Mouse (Mus musculus): ENCODE data around the gene Rpl36al.

- no peak for TF ChIP-seq CTCF (IDR thresholded peaks at IDR 0.05; ENCODE audit: borderline replicate concordance, insufficient read depth, low read depth, low read length)
- TF ChIP-seq POLR2A (IDR thresholded peaks at IDR 0.05; ENCODE audit: borderline replicate concordance, insufficient read depth, low read length) = peak; percentile 72
Observed at GRCm38 (mm10) chr12:69196444-69197377, 12.8 kb upstream of the Rpl36al start, which contains the start of gene Gm49383.

All from cerebellum, adult 2 months (tissue).